Mouse (Mus musculus): ENCODE measurements around the gene Cdkn1b. TPM values are rescaled to one million over a fixed set of nuclear protein-coding genes. Genes with fewer than 3 reads are reported as not detected.

Gene Cdkn1b
- polyA plus RNA-seq, 1 experiment from 2014 or later, result 24.1 TPM

DNA sequence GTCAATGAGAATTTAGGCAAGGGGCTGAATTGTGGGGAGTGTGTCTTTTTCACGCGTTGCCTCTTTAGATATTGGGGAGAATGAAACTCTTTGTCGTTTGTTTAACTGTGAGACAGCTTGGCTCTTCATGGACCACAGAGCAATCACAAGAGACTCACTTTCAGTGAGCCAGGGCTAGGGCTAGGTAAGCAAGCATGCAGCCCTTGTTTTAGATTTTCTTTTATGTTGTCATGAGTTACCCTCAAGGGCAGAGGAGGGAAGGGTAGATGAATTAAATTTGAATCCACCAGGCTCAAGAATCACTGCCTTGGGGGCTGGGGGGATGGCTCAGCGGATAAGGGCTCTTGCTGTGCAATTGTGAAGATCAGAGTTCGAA lies 42.3 kb downstream of the Cdkn1b start:
- peak overlapping the region; percentile 4; the same call in 1 of the 2 replicates for H3K27ac ChIP-seq (ENCODE audit: low read depth, low read length)
- no peaks in the 10 kb centered on the region for H3K27me3 ChIP-seq (ENCODE audit: control insufficient read depth, insufficient read depth, low read length)
- H3K4me1 ChIP-seq (replicated peaks; ENCODE audit: control insufficient read depth, insufficient read depth, low read length), result 0 out of 2 replicates have a peak, but pooled peaks cover 3% of the 10 kb centered on the region
- H3K4me2 ChIP-seq (replicated peaks; ENCODE audit: low read depth, low read length), result no peak overlapping the region
- H3K9ac ChIP-seq (ENCODE audit: low read depth, low read length), result no peak overlapping the region
- H3K4me3 ChIP-seq (ENCODE audit: low read depth, low read length), result no peak overlapping the region
- H3K36me3 ChIP-seq (ENCODE audit: control insufficient read depth, insufficient read depth, low read length), result no peaks in the 10 kb centered on the region
- no peaks in the 10 kb centered on the region for H3K9me3 ChIP-seq (ENCODE audit: control insufficient read depth, low read length)
- WGBS, result 55% methylated on average over 5 of the region's 5 CpGs
- DNase-seq (ENCODE audit: low spot score) (no peak), ATAC-seq (ENCODE audit: low FRiP score) (0 out of 2 replicates have a peak, but pooled peaks have one; percentile 30)

DNA sequence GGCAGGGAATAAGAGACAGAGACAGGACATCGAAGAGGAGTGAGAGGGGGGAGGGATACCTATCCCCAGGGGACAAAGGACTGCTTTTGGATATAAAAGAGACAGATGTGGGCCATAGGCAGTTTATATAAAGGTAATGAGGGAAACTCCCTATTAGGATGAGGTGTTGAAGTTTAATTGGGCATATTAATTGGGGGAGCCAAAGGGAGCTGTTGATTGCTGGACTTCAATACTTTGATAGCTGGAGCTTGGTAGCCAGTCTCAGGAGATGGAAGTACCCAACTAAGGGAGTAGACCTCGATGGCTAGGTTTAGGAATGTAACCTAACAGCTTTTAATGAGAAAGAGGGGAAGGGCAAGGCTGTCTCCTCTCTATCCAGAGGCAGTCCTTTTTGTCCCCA lies 43.7 kb downstream of the Cdkn1b start:
- DNase-seq (ENCODE audit: low spot score) (no peak), ATAC-seq (ENCODE audit: low FRiP score) (no peak)
- WGBS, result 75% methylated on average over 2 of the region's 2 CpGs
- 0 out of 2 replicates have a peak, but pooled peaks cover 3% of the 10 kb centered on the region for H3K4me1 ChIP-seq (replicated peaks; ENCODE audit: control insufficient read depth, insufficient read depth, low read length)
- no peaks in the 10 kb centered on the region for H3K27me3 ChIP-seq (ENCODE audit: control insufficient read depth, insufficient read depth, low read length)
- no peak overlapping the region for H3K4me3 ChIP-seq (ENCODE audit: low read depth, low read length)
- H3K4me2 ChIP-seq (replicated peaks; ENCODE audit: low read depth, low read length), result no peak overlapping the region
- no peak overlapping the region for H3K27ac ChIP-seq (ENCODE audit: low read depth, low read length)
- no peaks in the 10 kb centered on the region for H3K36me3 ChIP-seq (ENCODE audit: control insufficient read depth, insufficient read depth, low read length)
- H3K9me3 ChIP-seq (ENCODE audit: control insufficient read depth, low read length), result no peaks in the 10 kb centered on the region
- no peak overlapping the region for H3K9ac ChIP-seq (ENCODE audit: low read depth, low read length)

DNA sequence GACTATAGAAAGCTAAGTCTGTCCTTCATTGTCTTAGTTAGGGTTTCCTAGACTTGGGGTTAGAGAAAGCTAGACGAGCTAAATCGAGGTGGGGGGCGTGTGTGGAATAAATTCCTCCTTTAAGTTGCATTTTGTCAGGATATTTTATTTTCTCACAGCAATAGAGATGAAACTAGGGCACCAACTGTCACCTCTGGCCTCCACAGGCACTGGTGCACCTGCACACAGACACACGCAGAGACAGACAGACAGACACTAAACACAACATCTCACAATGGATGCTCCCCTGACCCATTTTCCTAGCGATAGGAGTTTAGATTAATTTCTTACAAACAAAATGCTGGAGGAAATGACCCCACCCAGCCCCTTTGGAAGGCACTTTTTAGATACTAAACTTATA lies 46.5 kb downstream of the Cdkn1b start:
- H3K4me1 ChIP-seq (replicated peaks; ENCODE audit: control insufficient read depth, insufficient read depth, low read length), result no peaks in the 10 kb centered on the region
- H3K9me3 ChIP-seq (ENCODE audit: control insufficient read depth, low read length), result no peaks in the 10 kb centered on the region
- no peak overlapping the region for H3K9ac ChIP-seq (ENCODE audit: low read depth, low read length)
- no peak overlapping the region for H3K4me3 ChIP-seq (ENCODE audit: low read depth, low read length)
- ATAC-seq (ENCODE audit: low FRiP score) (no peak), DNase-seq (ENCODE audit: low spot score) (no peak)
- 90% methylated on average over 5 of the region's 5 CpGs for WGBS
- no peak overlapping the region for H3K27ac ChIP-seq (ENCODE audit: low read depth, low read length)
- no peak overlapping the region for H3K4me2 ChIP-seq (replicated peaks; ENCODE audit: low read depth, low read length)
- no peaks in the 10 kb centered on the region for H3K27me3 ChIP-seq (ENCODE audit: control insufficient read depth, insufficient read depth, low read length)
- no peaks in the 10 kb centered on the region for H3K36me3 ChIP-seq (ENCODE audit: control insufficient read depth, insufficient read depth, low read length)

DNA sequence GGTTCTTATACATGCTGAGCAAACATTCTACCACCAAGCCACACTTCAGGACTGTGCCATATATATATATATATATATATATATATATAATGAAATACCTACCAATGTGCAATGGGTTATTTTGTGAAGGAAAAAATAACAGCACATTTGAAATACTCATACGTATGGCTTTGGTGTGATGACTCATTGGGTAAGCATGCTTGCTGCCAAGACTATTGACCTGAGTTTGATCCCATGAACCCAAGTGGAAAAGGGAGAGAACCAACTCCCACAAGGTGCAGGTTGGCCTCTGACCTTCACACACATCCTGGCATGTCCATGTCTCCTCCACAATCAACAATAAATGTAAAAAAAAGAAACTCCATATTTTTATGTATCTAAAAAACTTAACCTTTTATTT lies 48.1 kb downstream of the Cdkn1b start:
- no peak for DNase-seq (ENCODE audit: low spot score)
- no peaks in the 10 kb centered on the region for H3K36me3 ChIP-seq (ENCODE audit: control insufficient read depth, insufficient read depth, low read length)
- H3K9me3 ChIP-seq (ENCODE audit: control insufficient read depth, low read length), result no peaks in the 10 kb centered on the region
- no peak overlapping the region for H3K4me2 ChIP-seq (replicated peaks; ENCODE audit: low read depth, low read length)
- no peak overlapping the region for H3K4me3 ChIP-seq (ENCODE audit: low read depth, low read length)
- no peaks in the 10 kb centered on the region for H3K4me1 ChIP-seq (replicated peaks; ENCODE audit: control insufficient read depth, insufficient read depth, low read length)
- ATAC-seq (ENCODE audit: low FRiP score), result no peak
- 83% methylated on average over 1 of the region's 1 CpGs for WGBS
- H3K9ac ChIP-seq (ENCODE audit: low read depth, low read length), result no peak overlapping the region
- no peak overlapping the region for H3K27ac ChIP-seq (ENCODE audit: low read depth, low read length)
- no peaks in the 10 kb centered on the region for H3K27me3 ChIP-seq (ENCODE audit: control insufficient read depth, insufficient read depth, low read length)

DNA sequence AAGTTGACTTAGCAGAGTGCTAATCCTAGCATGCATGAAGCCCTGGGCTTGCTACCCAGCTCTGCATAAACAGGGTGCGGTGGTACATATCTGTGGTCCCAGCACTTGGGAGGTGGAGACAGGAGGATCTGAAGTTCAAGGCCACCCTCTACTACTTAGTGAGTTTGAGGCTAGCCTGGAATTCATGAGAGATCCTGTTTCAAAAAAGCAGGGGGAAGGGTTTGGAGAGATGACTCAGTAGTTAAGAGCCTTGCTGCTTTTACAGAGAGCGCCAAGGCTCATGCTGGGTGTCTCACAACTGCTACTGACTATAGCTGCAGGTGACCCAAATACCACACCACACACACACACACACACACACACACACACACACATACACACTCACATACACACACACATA lies 49.3 kb downstream of the Cdkn1b start:
- Histone ChIP-seq H3K36me3 (ENCODE audit: control insufficient read depth, insufficient read depth, low read length) (no peaks in the 10 kb centered on the region), H3K4me1 (replicated peaks; ENCODE audit: control insufficient read depth, insufficient read depth, low read length) (no peaks in the 10 kb centered on the region), H3K9ac (ENCODE audit: low read depth, low read length) (no peak overlapping the region), H3K9me3 (ENCODE audit: control insufficient read depth, low read length) (no peaks in the 10 kb centered on the region), H3K4me3 (ENCODE audit: low read depth, low read length) (no peak overlapping the region), H3K27me3 (ENCODE audit: control insufficient read depth, insufficient read depth, low read length) (no peaks in the 10 kb centered on the region), H3K4me2 (replicated peaks; ENCODE audit: low read depth, low read length) (no peak overlapping the region), H3K27ac (ENCODE audit: low read depth, low read length) (no peak overlapping the region)
- 89% methylated on average over 2 of the region's 2 CpGs for WGBS
- DNase-seq (ENCODE audit: low spot score) (no peak), ATAC-seq (ENCODE audit: low FRiP score) (no peak)

DNA sequence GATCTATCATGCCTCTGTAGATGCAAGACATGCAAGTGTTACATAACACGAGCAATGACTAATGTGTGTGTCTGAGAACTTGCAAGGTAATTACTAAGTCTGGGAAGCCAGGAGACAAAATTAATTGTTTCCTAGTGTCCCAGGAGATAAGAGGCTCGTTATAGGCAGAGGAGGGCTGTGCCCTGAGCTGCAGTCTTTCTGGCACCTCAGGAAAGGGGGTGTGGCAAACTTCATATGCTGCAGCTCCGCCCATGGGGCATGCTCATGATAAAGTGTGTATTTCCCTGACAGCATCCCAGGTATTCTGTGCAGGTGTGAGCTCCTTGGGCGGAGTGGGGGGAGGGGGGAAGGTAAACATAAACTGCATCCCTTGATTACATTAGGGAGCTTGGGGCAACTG lies 51.9 kb downstream of the Cdkn1b start:
- Histone ChIP-seq H3K4me1 (replicated peaks; ENCODE audit: control insufficient read depth, insufficient read depth, low read length) (no peaks in the 10 kb centered on the region), H3K27ac (ENCODE audit: low read depth, low read length) (no peak overlapping the region), H3K4me3 (ENCODE audit: low read depth, low read length) (no peak overlapping the region), H3K36me3 (ENCODE audit: control insufficient read depth, insufficient read depth, low read length) (no peaks in the 10 kb centered on the region), H3K27me3 (ENCODE audit: control insufficient read depth, insufficient read depth, low read length) (no peaks in the 10 kb centered on the region), H3K4me2 (replicated peaks; ENCODE audit: low read depth, low read length) (no peak overlapping the region), H3K9me3 (ENCODE audit: control insufficient read depth, low read length) (no peaks in the 10 kb centered on the region), H3K9ac (ENCODE audit: low read depth, low read length) (no peak overlapping the region)
- DNase-seq (ENCODE audit: low spot score) (no peak), ATAC-seq (ENCODE audit: low FRiP score) (no peak)
- WGBS, result 65% methylated on average over 4 of the region's 4 CpGs

Other genes starting within 250 kb of the Cdkn1b start
- gene Dusp16, start 127.8 kb upstream of the Cdkn1b start, polyA plus RNA-seq (2014; fragmentation: Nextera tagmentation; extraction: Ambion mirVana), result 13.0 and 16.3 TPM in 2 replicates
- 1.3 and 1.4 TPM in 2 replicates for gene Crebl2, start 90.2 kb upstream of the Cdkn1b start, polyA plus RNA-seq (2014; fragmentation: Nextera tagmentation; extraction: Ambion mirVana)
- 27.7 and 29.4 TPM in 2 replicates for gene Gpr19, start 21.8 kb upstream of the Cdkn1b start, polyA plus RNA-seq (2014; fragmentation: Nextera tagmentation; extraction: Ambion mirVana)
- gene Apold1, start 61.3 kb downstream of the Cdkn1b start, polyA plus RNA-seq (2014; fragmentation: Nextera tagmentation; extraction: Ambion mirVana), result 3.0 and 3.7 TPM in 2 replicates
- 101 and 102 TPM in 2 replicates for gene Ddx47, start 91.2 kb downstream of the Cdkn1b start, polyA plus RNA-seq (2014; fragmentation: Nextera tagmentation; extraction: Ambion mirVana)
- 2.3 and 3.7 TPM in 2 replicates for gene Gprc5a, start 145.2 kb downstream of the Cdkn1b start, polyA plus RNA-seq (2014; fragmentation: Nextera tagmentation; extraction: Ambion mirVana)
- not detected in 2 replicates for gene Gprc5d, start 197.9 kb downstream of the Cdkn1b start, polyA plus RNA-seq (2014; fragmentation: Nextera tagmentation; extraction: Ambion mirVana)

All from hindbrain, embryonic 11.5 days (tissue).